Mouse (Mus musculus): ENCODE measurements around the gene Espn.

DNA sequence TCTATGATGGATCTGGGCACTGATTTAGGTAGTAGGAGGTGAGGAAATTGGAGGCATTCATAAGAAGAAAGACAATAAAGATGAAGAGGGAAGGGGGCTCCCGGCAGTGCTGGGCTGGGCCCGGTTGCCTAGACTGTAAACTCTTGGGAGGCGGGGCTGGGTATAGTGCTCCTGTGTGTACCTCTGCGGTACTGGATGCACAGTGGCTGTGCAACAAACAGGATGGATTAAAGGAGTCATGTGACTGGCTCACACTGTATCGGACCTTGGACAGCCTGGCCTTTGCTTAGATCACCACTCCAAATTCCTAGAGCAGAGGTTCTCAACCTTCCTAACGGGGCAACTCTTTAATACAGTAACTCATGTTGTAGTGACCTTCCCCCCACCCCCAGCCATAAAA is 9.4 kb upstream of the Espn start:
- TF ChIP-seq TCF12 (IDR thresholded peaks at IDR 0.05; ENCODE audit: low read depth, low read length) (no peak), CTCF (IDR thresholded peaks at IDR 0.05 in 2 of 3, conservative IDR thresholded peaks at IDR 0.05 in 1 of 3; ENCODE audit: control insufficient read depth in 1 of 3, insufficient read depth in 1 of 3, low read depth in 2 of 3, low read length in 3 of 3, poor library complexity in 1 of 3, severe bottlenecking in 1 of 3) (no peak), UBTF (IDR thresholded peaks at IDR 0.05; ENCODE audit: borderline replicate concordance, insufficient read depth, low read depth, low read length) (no peak), MAFK (IDR thresholded peaks at IDR 0.05; ENCODE audit: borderline replicate concordance, low read depth, low read length) (no peak), POLR2A (IDR thresholded peaks at IDR 0.05; ENCODE audit: control insufficient read depth in 1 of 2, insufficient read depth in 1 of 2, low read depth in 1 of 2, low read length in 2 of 2, poor library complexity in 1 of 2) (no peak), SIN3A (IDR thresholded peaks at IDR 0.05; ENCODE audit: low read length) (no peak), RCOR1 (IDR thresholded peaks at IDR 0.05; ENCODE audit: low read depth, low read length) (no peak), HCFC1 (IDR thresholded peaks at IDR 0.05; ENCODE audit: low read depth, low read length) (no peak), SMC3 (IDR thresholded peaks at IDR 0.05; ENCODE audit: low read depth, low read length) (no peak), POLR2AphosphoS5 (IDR thresholded peaks at IDR 0.05; ENCODE audit: borderline replicate concordance, low read depth, low read length) (no peak), MAX (IDR thresholded peaks at IDR 0.05; ENCODE audit: low read length) (no peak)

Measured in MEL (cell line).